Mouse (Mus musculus): ENCODE results near the gene Utp15.

The Utp15 gene

GRCm38 (mm10) chr13:98262636-98263457 lies at the start of gene Utp15, which contains the start of gene Ankra2:
Utp15 (minus strand) TSS chr13:98263041.
Ankra2 (plus strand) TSS chr13:98263074.
- peak; percentile 97 for DNase-seq (ENCODE audit: low spot score)

- DNase-seq (ENCODE audit: low spot score): no peak
These were observed 48.8 kb upstream of the Utp15 start for GRCm38 (mm10) chr13:98311597-98311996.

- no peak for DNase-seq (ENCODE audit: low spot score)
These were observed 45.9 kb upstream of the Utp15 start for GRCm38 (mm10) chr13:98308724-98309123.

- no peak for DNase-seq (ENCODE audit: low spot score)
These were observed 45.2 kb upstream of the Utp15 start for GRCm38 (mm10) chr13:98308004-98308403.

DNA sequence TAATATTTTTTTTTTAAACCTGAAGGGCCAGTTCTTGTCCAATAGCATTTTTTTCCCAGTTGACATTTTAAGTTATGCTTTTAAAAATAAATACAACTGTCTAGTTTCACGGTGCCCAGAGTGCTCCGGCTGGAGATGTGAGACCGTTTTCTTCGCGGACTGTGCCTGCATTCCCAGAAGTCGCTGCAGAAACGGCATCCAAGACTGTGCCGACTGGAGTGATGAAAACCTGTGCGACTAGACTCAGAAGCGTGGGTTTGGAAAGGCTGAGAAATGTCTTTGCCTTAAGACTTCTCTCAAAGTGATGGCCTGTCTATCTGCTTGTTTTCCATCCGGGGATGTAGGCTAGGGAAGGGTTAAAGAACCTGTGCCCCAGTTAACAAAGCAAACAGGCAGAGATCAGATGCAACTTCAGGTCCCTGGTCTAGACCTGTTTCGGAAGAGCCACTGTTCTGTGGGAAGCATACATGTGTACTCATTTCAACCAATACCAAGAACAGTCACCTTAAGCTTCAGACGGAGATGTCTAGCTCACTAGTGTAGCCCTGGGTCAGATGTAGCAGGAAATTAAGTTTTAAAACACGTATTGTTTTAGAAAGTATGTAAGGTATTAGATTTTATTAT lies 44.1 kb upstream of the Utp15 start:
- no peak for DNase-seq (ENCODE audit: low spot score)

GRCm38 (mm10) chr13:98306393-98306792 lies 43.6 kb upstream of the Utp15 start:
- DNase-seq (ENCODE audit: low spot score): peak; percentile 24

DNA sequence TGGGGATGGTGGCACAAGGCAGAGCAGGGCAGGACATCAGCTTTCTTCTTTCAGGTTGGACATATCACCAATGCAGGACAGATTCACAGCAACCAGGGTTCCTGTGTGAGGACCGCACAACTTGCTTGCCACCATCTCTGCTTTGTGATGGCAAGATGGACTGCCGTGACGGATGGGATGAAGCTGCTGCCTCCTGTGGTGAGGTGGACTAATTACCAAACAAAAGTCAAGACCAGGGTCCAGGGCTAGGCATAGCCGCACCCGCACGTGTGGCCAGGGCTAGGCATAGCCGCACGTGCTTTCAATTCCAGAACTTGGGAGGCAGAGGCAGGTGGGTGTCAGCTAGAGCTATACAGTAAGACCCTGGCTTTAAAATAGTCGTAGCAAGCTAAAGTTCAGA lies 42.4 kb upstream of the Utp15 start:
- no peak for DNase-seq (ENCODE audit: low spot score)

- peak; percentile 80 for DNase-seq (ENCODE audit: low spot score)
These were observed 36.3 kb upstream of the Utp15 start for GRCm38 (mm10) chr13:98298833-98299758.

GRCm38 (mm10) chr13:98297883-98298482 lies 35.1 kb upstream of the Utp15 start:
- DNase-seq (ENCODE audit: low spot score): no peak

- DNase-seq (ENCODE audit: low spot score): no peak
These were observed 33.2 kb upstream of the Utp15 start for GRCm38 (mm10) chr13:98296072-98296471.

- DNase-seq (ENCODE audit: low spot score): no peak
These were observed 28.9 kb upstream of the Utp15 start for GRCm38 (mm10) chr13:98291712-98292111.

GRCm38 (mm10) chr13:98290719-98291118 lies 27.9 kb upstream of the Utp15 start:
- DNase-seq (ENCODE audit: low spot score): peak; percentile 26

DNA sequence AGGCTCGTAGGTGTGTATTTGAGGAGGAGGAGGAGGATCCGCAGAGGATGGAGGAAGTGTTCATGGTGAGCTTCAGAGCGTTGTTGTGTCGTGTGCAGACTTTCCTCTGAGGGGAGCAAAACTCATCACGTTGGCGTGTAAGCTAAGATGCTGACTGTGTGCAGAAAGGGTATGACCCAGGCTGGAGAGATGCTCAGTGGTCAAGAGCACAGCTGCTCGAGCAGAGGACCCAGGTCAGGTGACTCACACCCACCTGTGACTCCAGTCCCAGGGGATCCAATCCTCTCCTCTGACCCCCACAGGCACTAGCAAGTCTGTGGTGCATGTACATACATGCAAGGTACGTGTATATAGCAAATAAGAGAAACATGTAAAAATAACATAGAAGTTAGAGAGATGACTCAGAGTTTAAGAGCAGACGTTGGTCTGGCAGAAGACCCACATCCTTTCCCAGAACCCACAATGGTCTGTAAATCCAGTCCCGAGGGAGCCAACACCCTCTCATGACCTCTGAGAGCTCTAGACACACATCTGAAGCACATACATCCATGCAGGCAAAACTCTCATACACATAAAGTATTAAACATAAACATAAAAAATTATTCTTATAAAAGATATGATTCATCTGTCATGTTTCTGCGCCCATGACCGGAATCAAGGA lies 18.3 kb upstream of the Utp15 start:
- no peak for DNase-seq (ENCODE audit: low spot score)

DNA sequence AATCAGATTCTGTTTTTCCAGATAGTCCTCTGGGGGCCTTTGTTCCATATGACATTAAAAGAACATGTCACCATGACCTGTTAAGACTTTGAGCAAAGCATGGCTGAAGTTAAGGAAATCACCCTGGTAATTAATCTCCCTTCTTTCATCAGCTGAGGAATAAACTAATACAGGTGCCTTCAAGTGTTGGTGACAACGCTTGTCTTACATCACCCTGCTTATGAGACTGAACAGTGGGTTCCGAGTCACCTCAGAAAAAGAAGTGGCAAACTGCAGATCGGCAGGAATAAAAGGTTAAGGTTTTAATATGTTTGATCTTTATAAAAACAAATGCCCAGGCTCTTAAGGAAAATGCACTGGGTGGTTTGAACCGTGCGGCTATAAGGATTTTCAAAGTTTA lies 16.8 kb upstream of the Utp15 start, which contains the start of gene Gm21976:
Gm21976 (plus strand) TSS at position 202 of the 400 bp plus-strand sequence.
- no peak for DNase-seq (ENCODE audit: low spot score)

- DNase-seq (ENCODE audit: low spot score): no peak
These were observed 14.7 kb upstream of the Utp15 start for GRCm38 (mm10) chr13:98277501-98277900.

DNA sequence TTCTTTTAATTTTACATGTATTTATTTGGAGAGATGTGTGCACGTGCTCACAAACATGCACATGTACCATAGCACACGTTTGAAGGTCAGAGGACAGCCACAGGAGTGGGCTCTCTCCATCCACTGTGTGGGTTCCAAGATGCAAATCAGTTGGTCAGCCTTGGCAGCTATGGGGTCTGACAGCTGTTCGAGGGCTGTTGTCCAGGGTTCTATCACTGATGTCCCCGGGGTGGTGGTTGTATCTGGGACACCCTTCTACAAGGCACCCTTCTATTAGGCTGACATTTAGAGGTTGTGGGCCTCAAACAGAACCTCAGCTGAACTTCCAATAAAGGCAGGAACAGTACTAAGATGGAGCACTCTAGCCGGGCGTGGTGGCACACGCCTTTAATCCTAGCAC lies 13.4 kb upstream of the Utp15 start:
- DNase-seq (ENCODE audit: low spot score): no peak

DNA sequence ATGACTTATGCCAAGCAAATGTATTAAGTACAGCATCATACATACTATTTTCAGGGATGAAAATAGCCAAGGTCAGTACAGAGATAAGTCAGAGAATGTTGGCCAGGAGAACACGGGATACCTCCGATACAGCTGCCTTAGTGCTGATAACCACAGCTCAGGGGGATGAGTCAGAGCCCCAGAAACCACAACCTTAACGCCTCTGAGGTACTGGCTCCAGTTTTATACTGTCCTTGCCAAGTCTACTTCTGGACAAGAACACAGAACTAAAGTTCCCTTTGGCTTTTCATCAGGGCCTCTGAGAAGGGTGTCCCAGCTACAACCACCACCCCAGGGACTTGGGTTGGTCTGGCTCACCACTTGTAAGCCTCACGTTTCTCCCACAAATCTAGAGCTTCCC lies 12.8 kb upstream of the Utp15 start:
- no peak for DNase-seq (ENCODE audit: low spot score)

- DNase-seq (ENCODE audit: low spot score): no peak
These were observed 11.2 kb upstream of the Utp15 start for GRCm38 (mm10) chr13:98274023-98274422.

GRCm38 (mm10) chr13:98264111-98264510 lies 1.3 kb upstream of the Utp15 start:
- DNase-seq (ENCODE audit: low spot score): peak; percentile 29

DNA sequence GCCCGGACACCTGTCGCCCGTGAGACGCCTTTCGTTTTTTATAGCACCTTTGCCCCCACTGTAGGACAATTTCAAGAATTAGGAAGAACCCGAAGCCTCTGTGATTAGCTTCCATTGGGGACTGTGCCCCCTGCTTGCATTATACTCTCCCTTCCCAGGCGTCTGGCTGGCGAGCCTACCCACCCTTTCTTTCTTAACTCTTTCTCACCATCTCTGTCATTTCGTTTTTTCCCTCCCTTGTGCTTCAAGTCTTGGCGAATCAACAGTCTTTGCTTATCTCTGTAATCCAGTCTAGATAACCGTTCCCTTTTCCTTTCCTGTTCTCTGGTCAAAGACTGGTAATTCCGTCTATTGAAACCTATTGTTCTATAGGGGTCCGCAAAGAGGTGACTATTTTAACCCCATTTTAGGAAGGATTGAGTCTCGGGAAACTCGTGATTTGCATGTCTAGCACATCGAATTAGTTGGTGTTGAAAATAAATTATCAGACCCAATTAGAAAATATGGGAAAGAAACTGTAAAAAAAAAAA lies 682 bp upstream of the Utp15 start:
- DNase-seq (ENCODE audit: low spot score): peak; percentile 29

- DNase-seq (ENCODE audit: low spot score): no peak
These were observed 7.9 kb downstream of the Utp15 start for GRCm38 (mm10) chr13:98254921-98255320.
